Mouse (Mus musculus): ENCODE measurements around the gene Fgfr2.

GRCm38 (mm10) chr7:132934743-132935142, 188.4 kb downstream of the Fgfr2 start:
- TF ChIP-seq CTCF (IDR thresholded peaks at IDR 0.05; ENCODE audit: insufficient read depth, low read length) (no peak), POLR2A (IDR thresholded peaks at IDR 0.05; ENCODE audit: borderline replicate concordance, extremely low read depth, low read depth, low read length) (no peak)
